Mouse (Mus musculus) stomach, embryonic 15.5 days (tissue): ENCODE data around the gene Uaca. TPM values are rescaled to one million over a fixed set of nuclear protein-coding genes. Genes with fewer than 3 reads are reported as not detected.

ENCODE experiments used
- ATAC-seq: fragments of 200-750 bp; cut with Nextera tagmentation; 2 replicates; pipeline ENCODE4 v1.8.0; 2017; ENCODE audit warnings: low read depth, moderate number of reproducible peaks, moderate TSS enrichment; ENCODE audit not compliant: insufficient read depth, low FRiP score
- H3K27ac ChIP-seq: fragments of 300-500 bp; sonication (generic); 2 replicates; pipeline ENCODE4 v1.5.1; 2015; ENCODE audit warnings: mild to moderate bottlenecking, inconsistent platforms
- H3K27me3 ChIP-seq: fragments of 300-500 bp; sonication (generic); replicated peaks from 2 replicates; pipeline ENCODE4 v1.6.1; 2015; ENCODE audit warnings: inconsistent platforms
- H3K36me3 ChIP-seq: fragments of 300-500 bp; sonication (generic); 2 replicates; pipeline ENCODE4 v1.6.1; 2015; ENCODE audit warnings: inconsistent platforms
- H3K4me1 ChIP-seq: fragments of 300-500 bp; sonication (generic); 2 replicates; pipeline ENCODE4 v1.6.1; 2015; ENCODE audit warnings: inconsistent platforms
- H3K4me2 ChIP-seq: fragments of 300-500 bp; sonication (generic); 2 replicates; pipeline ENCODE4 v1.6.1; 2015; ENCODE audit warnings: mild to moderate bottlenecking, inconsistent platforms
- H3K4me3 ChIP-seq: fragments of 300-500 bp; sonication (generic); replicated peaks from 2 replicates; pipeline ENCODE4 v1.5.1; 2015; ENCODE audit warnings: inconsistent platforms
- H3K9ac ChIP-seq: fragments of 300-500 bp; sonication (generic); 2 replicates; pipeline ENCODE4 v1.6.1; 2015; ENCODE audit warnings: inconsistent platforms
- H3K9me3 ChIP-seq: fragments of 300-500 bp; sonication (generic); 2 replicates; pipeline ENCODE4 v1.6.1; 2016; ENCODE audit warnings: inconsistent platforms
- WGBS: fragments of 180-500 bp; shearing (Covaris S2); methylation state at CpG from one replicate; pipeline ENCODE4 v1.1.7; 2015; 5-methylcytosine and 5-hydroxymethylcytosine counted together
- polyA plus RNA-seq: library from polyadenylated mRNA; unstranded; fragments of >200 nt; fragmentation: Nextera tagmentation; extraction: Ambion mirVana; gene quantifications from 2 replicates; pipeline ENCODE4 v1.2.1, GENCODE M21; 2015

Uaca gene
- polyA plus RNA-seq: 35.9 and 36.1 TPM in 2 replicates

- H3K27me3 ChIP-seq: no peaks in the 10 kb centered on the region
- WGBS: under 1% methylated on average over 45 of the region's 45 CpGs
Measured at GRCm38 (mm10) chr9:60794210-60794840, at the start of gene Uaca. Gene Uaca, plus strand, starts transcription at chr9:60794542.

DNA sequence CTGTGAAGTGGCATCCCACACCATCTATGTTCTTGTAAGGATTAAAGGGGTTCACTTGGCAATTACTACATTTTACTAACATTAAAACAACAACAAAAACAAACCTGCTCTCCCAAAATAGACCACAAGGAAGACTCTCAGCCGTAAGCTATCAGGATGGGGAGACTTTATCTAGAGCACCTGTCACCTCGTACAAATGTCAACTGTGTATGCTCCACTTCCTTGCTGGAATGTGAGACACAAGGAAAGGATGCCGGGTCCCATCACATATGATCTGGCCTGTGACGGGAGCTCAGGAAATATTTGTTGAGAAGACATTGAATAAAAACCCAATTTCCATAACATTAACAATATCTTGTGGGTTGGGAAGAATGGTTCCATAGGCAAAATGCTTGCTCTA, 49.4 kb upstream of the Uaca start:
- Histone ChIP-seq H3K9ac (no peak overlapping the region), H3K36me3 (no peaks in the 10 kb centered on the region), H3K4me1 (peaks cover 12% of the 10 kb centered on the region; the same call in 1 of the 2 replicates), H3K4me3 (no peak overlapping the region), H3K27ac (no peak overlapping the region), H3K9me3 (no peaks in the 10 kb centered on the region), H3K4me2 (no peak overlapping the region), H3K27me3 (no peaks in the 10 kb centered on the region)
- ATAC-seq: no peak
- 60% methylated on average over 4 of the region's 4 CpGs for WGBS

More at GRCm38 (mm10) chr9:60794210-60794840, at the start of gene Uaca:
- H3K9me3 ChIP-seq: no peaks in the 10 kb centered on the region
- peak within 1 kb of the TSS; percentile 60 for H3K9ac ChIP-seq
- no peaks in the 10 kb centered on the region for H3K36me3 ChIP-seq
- peak within 1 kb of the TSS; percentile 87 for H3K4me3 ChIP-seq
- H3K4me2 ChIP-seq: peak within 1 kb of the TSS; percentile 72
- peak within 1 kb of the TSS; percentile 85 for H3K27ac ChIP-seq
- ATAC-seq: peak; percentile 94
- peaks cover 4% of the 10 kb centered on the region; the same call in 1 of the 2 replicates for H3K4me1 ChIP-seq

GRCm38 (mm10) chr9:60746561-60746960, 47.8 kb upstream of the Uaca start:
- Histone ChIP-seq H3K27me3 (no peaks in the 10 kb centered on the region), H3K36me3 (no peaks in the 10 kb centered on the region), H3K9ac (no peak overlapping the region), H3K9me3 (no peaks in the 10 kb centered on the region), H3K4me1 (peaks cover 12% of the 10 kb centered on the region; the same call in 1 of the 2 replicates), H3K4me3 (no peak overlapping the region), H3K4me2 (no peak overlapping the region), H3K27ac (no peak overlapping the region)
- 56% methylated on average over 6 of the region's 6 CpGs for WGBS
- ATAC-seq: no peak

GRCm38 (mm10) chr9:60747672-60748071, 46.7 kb upstream of the Uaca start:
- 84% methylated on average over 5 of the region's 5 CpGs for WGBS
- H3K4me1 ChIP-seq: peaks cover 9% of the 10 kb centered on the region; the same call in 1 of the 2 replicates
- H3K27me3 ChIP-seq: no peaks in the 10 kb centered on the region
- H3K27ac ChIP-seq: no peak overlapping the region
- H3K4me2 ChIP-seq: no peak overlapping the region
- no peak for ATAC-seq
- no peak overlapping the region for H3K4me3 ChIP-seq
- no peaks in the 10 kb centered on the region for H3K9me3 ChIP-seq
- no peaks in the 10 kb centered on the region for H3K36me3 ChIP-seq
- H3K9ac ChIP-seq: no peak overlapping the region

DNA sequence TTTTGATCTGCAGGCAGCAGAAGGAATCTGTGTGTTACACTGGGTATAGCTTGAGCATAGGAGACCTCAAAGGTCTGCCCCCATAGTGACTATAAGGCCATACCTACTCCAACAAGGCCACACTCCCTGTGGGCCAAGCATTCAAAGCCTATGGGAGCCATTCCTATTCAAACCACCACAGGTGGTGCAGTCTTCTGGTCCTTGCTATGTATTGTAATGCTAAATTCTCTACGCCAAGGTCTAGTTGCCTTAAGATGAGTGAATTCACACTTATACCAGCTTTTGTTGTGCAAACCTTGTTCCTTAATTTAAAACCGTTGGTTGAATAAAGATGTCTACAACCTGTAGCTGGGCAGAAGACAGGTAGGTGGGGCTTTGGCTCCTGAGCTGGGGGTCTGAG, 46.2 kb upstream of the Uaca start:
- Histone ChIP-seq H3K9me3 (no peaks in the 10 kb centered on the region), H3K27ac (no peak overlapping the region), H3K27me3 (no peaks in the 10 kb centered on the region), H3K4me3 (no peak overlapping the region), H3K4me1 (peaks cover 4% of the 10 kb centered on the region; the same call in 1 of the 2 replicates), H3K9ac (no peak overlapping the region), H3K4me2 (no peak overlapping the region), H3K36me3 (no peaks in the 10 kb centered on the region)
- WGBS: 85% methylated on average over 2 of the region's 2 CpGs
- ATAC-seq: no peak

- Histone ChIP-seq H3K4me2 (no peak overlapping the region), H3K4me1 (no peaks in the 10 kb centered on the region), H3K9ac (no peak overlapping the region), H3K9me3 (no peaks in the 10 kb centered on the region), H3K27me3 (no peaks in the 10 kb centered on the region), H3K36me3 (no peaks in the 10 kb centered on the region), H3K4me3 (no peak overlapping the region), H3K27ac (no peak overlapping the region)
- 87% methylated on average over 2 of the region's 2 CpGs for WGBS
- ATAC-seq: no peak
Measured at GRCm38 (mm10) chr9:60749105-60749504, 45.2 kb upstream of the Uaca start.

GRCm38 (mm10) chr9:60751098-60751497, 43.2 kb upstream of the Uaca start:
- Histone ChIP-seq H3K36me3 (no peaks in the 10 kb centered on the region), H3K9ac (no peak overlapping the region), H3K27me3 (no peaks in the 10 kb centered on the region), H3K9me3 (no peaks in the 10 kb centered on the region), H3K27ac (no peak overlapping the region), H3K4me3 (no peak overlapping the region), H3K4me1 (no peaks in the 10 kb centered on the region), H3K4me2 (no peak overlapping the region)
- no peak for ATAC-seq
- WGBS: 87% methylated on average over 5 of the region's 5 CpGs

- H3K9me3 ChIP-seq: no peaks in the 10 kb centered on the region
- no peak overlapping the region for H3K27ac ChIP-seq
- WGBS: 53% methylated on average over 6 of the region's 6 CpGs
- H3K36me3 ChIP-seq: no peaks in the 10 kb centered on the region
- H3K27me3 ChIP-seq: no peaks in the 10 kb centered on the region
- H3K4me3 ChIP-seq: no peak overlapping the region
- ATAC-seq: no peak
- no peak overlapping the region for H3K9ac ChIP-seq
- no peaks in the 10 kb centered on the region for H3K4me1 ChIP-seq
- no peak overlapping the region for H3K4me2 ChIP-seq
Measured at GRCm38 (mm10) chr9:60751971-60752370, 42.4 kb upstream of the Uaca start.

- H3K4me1 ChIP-seq: peaks cover under 1% of the 10 kb centered on the region; the same call in 1 of the 2 replicates
- no peaks in the 10 kb centered on the region for H3K36me3 ChIP-seq
- H3K27me3 ChIP-seq: no peaks in the 10 kb centered on the region
- no peaks in the 10 kb centered on the region for H3K9me3 ChIP-seq
- H3K4me3 ChIP-seq: no peak overlapping the region
- no peak for ATAC-seq
- H3K9ac ChIP-seq: no peak overlapping the region
- H3K4me2 ChIP-seq: no peak overlapping the region
- H3K27ac ChIP-seq: no peak overlapping the region
Measured at GRCm38 (mm10) chr9:60752636-60753035, 41.7 kb upstream of the Uaca start.

DNA sequence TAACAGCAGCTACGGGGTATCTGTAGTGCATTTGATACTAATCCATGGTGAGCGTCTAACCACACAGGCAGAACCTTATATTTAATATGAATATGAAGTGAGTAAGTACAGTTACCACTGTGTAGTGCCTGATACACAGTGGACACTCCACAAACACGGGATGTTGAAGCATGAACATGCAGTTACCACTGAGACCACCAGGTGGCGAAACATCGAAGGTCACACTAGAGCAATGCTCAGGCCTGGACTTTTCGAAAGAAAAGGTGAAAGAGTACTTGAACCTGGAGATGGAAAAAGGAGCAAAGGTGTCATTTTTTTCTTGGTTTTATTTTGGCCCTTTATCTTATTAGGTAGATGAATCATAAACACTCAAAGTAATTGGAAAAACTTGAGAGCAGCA, 38.1 kb upstream of the Uaca start:
- Histone ChIP-seq H3K4me1 (peaks cover 8% of the 10 kb centered on the region), H3K9ac (no peak overlapping the region), H3K9me3 (no peaks in the 10 kb centered on the region), H3K4me3 (no peak overlapping the region), H3K36me3 (no peaks in the 10 kb centered on the region), H3K4me2 (no peak overlapping the region), H3K27me3 (no peaks in the 10 kb centered on the region), H3K27ac (no peak overlapping the region)
- 36% methylated on average over 6 of the region's 6 CpGs for WGBS
- ATAC-seq: no peak

- Histone ChIP-seq H3K27me3 (no peaks in the 10 kb centered on the region), H3K27ac (peak overlapping the region; percentile 33; the same call in 1 of the 2 replicates), H3K36me3 (no peaks in the 10 kb centered on the region), H3K4me2 (no peak overlapping the region), H3K9ac (no peak overlapping the region), H3K4me3 (no peak overlapping the region), H3K9me3 (no peaks in the 10 kb centered on the region), H3K4me1 (peaks cover 8% of the 10 kb centered on the region)
- 64% methylated on average over 15 of the region's 15 CpGs for WGBS
- ATAC-seq: no peak
Measured at GRCm38 (mm10) chr9:60756866-60757740, 37.2 kb upstream of the Uaca start.

GRCm38 (mm10) chr9:60757817-60758216, 36.5 kb upstream of the Uaca start:
- H3K4me3 ChIP-seq: no peak overlapping the region
- ATAC-seq: no peak
- no peak overlapping the region for H3K9ac ChIP-seq
- 15% methylated on average over 5 of the region's 5 CpGs for WGBS
- peaks cover 8% of the 10 kb centered on the region for H3K4me1 ChIP-seq
- no peaks in the 10 kb centered on the region for H3K27me3 ChIP-seq
- H3K9me3 ChIP-seq: no peaks in the 10 kb centered on the region
- H3K36me3 ChIP-seq: no peaks in the 10 kb centered on the region
- no peak overlapping the region for H3K4me2 ChIP-seq
- peak overlapping the region; percentile 33; the same call in 1 of the 2 replicates for H3K27ac ChIP-seq
